In genomic region chr1:132287445-132287844, GRCm38 (mm10) we compare ENCODE assay signal across 16 mouse cellular contexts. TPM values are rescaled to one million over a fixed set of nuclear protein-coding genes. Genes with fewer than 3 reads are reported as not detected.
DNase-seq lines count a peak whose midpoint lies in the region; ATAC-seq and TF ChIP-seq lines count a peak whose summit lies in the region.
"Had no signal": no experiment of that assay in that cellular context is flagged by ENCODE, and none has a peak within 500 bp of the region (broad histone marks: within the 10 kb centered on the region; RNA-seq: fewer than 3 reads in every experiment).

No protein-coding gene starts in this region.

- no peak for ATAC-seq in kidney, embryonic 14.5 days (ENCODE audit: low FRiP score, low TSS enrichment)
- no peak for ATAC-seq in hindbrain, embryonic 13.5 days (ENCODE audit: low FRiP score)

- no peak overlapping the region for H3K4me2 ChIP-seq in kidney, embryonic 14.5 days (replicated peaks; ENCODE audit: low read depth, low read length)
- H3K4me2 ChIP-seq in hindbrain, embryonic 13.5 days: no peak overlapping the region

- peak; percentile 18 for DNase-seq in gastrocnemius, adult 2 months
- DNase-seq in gastrocnemius, postnatal 36 days: no peak
- peak; percentile 22 for DNase-seq in kidney, postnatal 10 days
- peak; percentile 44 for DNase-seq in NIH3T3 (ENCODE audit: low read depth)
- DNase-seq in left cerebral cortex, adult 11 months (ENCODE audit: low spot score): no peak
- DNase-seq in layer of hippocampus, adult 9-10 months (ENCODE audit: low spot score): no peak
- DNase-seq: kidney, adult 11 months; right cerebral cortex, postnatal 4 days had no signal

- H3K36me3 ChIP-seq in kidney, embryonic 14.5 days (ENCODE audit: control insufficient read depth, insufficient read depth, low read length): no peaks in the 10 kb centered on the region
- no peaks in the 10 kb centered on the region for H3K36me3 ChIP-seq in hindbrain, embryonic 13.5 days

- H3K27ac ChIP-seq in gastrocnemius, adult 2 months: no peak overlapping the region
- no peak overlapping the region for H3K27ac ChIP-seq in kidney, embryonic 14.5 days (ENCODE audit: low read depth, low read length)
- H3K27ac ChIP-seq in hindbrain, embryonic 13.5 days: peak overlapping the region; percentile 6

- peaks cover 21% of the 10 kb centered on the region for H3K4me1 ChIP-seq in kidney, embryonic 14.5 days (ENCODE audit: control insufficient read depth, insufficient read depth, low read length)
- peaks cover 71% of the 10 kb centered on the region for H3K4me1 ChIP-seq in hindbrain, embryonic 13.5 days (replicated peaks)

- no peak overlapping the region for H3K9ac ChIP-seq in kidney, embryonic 14.5 days (ENCODE audit: low read depth, low read length)
- no peak overlapping the region for H3K9ac ChIP-seq in hindbrain, embryonic 13.5 days

- no peaks in the 10 kb centered on the region for H3K27me3 ChIP-seq in kidney, embryonic 14.5 days (ENCODE audit: control insufficient read depth, insufficient read depth, low read length)
- H3K27me3 ChIP-seq in hindbrain, embryonic 13.5 days: 0 out of 2 replicates have a peak, but pooled peaks cover 6% of the 10 kb centered on the region
- H3K27me3 ChIP-seq: CH12.LX had no signal

- 56% methylated on average over 2 of the region's 2 CpGs for WGBS in kidney, embryonic 14.5 days
- 74% methylated on average over 2 of the region's 2 CpGs for WGBS in hindbrain, embryonic 13.5 days

- intact Hi-C loops in gastrocnemius, adult 2 months (cut with DNase I): no loop called here
- intact Hi-C loops in gastrocnemius, postnatal 36 days (cut with DNase I): no loop called here

- no peak overlapping the region for H3K4me3 ChIP-seq in gastrocnemius, adult 2 months
- H3K4me3 ChIP-seq in kidney, embryonic 14.5 days (ENCODE audit: low read length): no peak overlapping the region
- H3K4me3 ChIP-seq in hindbrain, embryonic 13.5 days: no peak overlapping the region

- no peaks in the 10 kb centered on the region for H3K9me3 ChIP-seq in kidney, embryonic 14.5 days (ENCODE audit: control insufficient read depth, low read length)
- no peaks in the 10 kb centered on the region for H3K9me3 ChIP-seq in hindbrain, embryonic 13.5 days

- no peak for TF ChIP-seq CTCF in gastrocnemius, adult 2 months (IDR thresholded peaks at IDR 0.05)

RNA-seq across cellular contexts. Expression of gene Klhdc8a, which starts 11.0 kb away (rescaled TPM):
- under 1 TPM; 0.13 to 0.31 TPM for total RNA-seq in gastrocnemius, adult 2 months (2021)
- under 1 TPM; 0.07 to 0.10 TPM for total RNA-seq in gastrocnemius, postnatal 36 days (2021)
- 1.3 and 1.4 TPM in 2 replicates for polyA plus RNA-seq in kidney, embryonic 14.5 days (2014; fragmentation: Nextera tagmentation; extraction: Ambion mirVana)
- polyA plus RNA-seq in hindbrain, embryonic 13.5 days (2015; fragmentation: Nextera tagmentation; extraction: Ambion mirVana): 5.1 and 5.4 TPM in 2 replicates
- total RNA-seq: CH12.LX had no signal
- polyA plus RNA-seq: stomach, embryonic 14.5 days had no signal

RNA-seq across cellular contexts. Expression of gene Nuak2, which starts 28.5 kb away (rescaled TPM):
- under 1 TPM; 0.38 to 0.98 TPM for total RNA-seq in gastrocnemius, adult 2 months (2021)
- under 1 TPM; 0.59 to 0.99 TPM for total RNA-seq in gastrocnemius, postnatal 36 days (2021)
- polyA plus RNA-seq in kidney, embryonic 14.5 days (2014; fragmentation: Nextera tagmentation; extraction: Ambion mirVana): 1.4 and 2.3 TPM in 2 replicates
- 17.6 and 22.5 TPM in 2 replicates for polyA plus RNA-seq in hindbrain, embryonic 13.5 days (2015; fragmentation: Nextera tagmentation; extraction: Ambion mirVana)

RNA-seq across cellular contexts. Expression of gene Gm10188, which starts 57.9 kb away (rescaled TPM):
- not detected for total RNA-seq in gastrocnemius, adult 2 months (2021)
- total RNA-seq in gastrocnemius, postnatal 36 days (2021): not detected
- polyA plus RNA-seq in kidney, embryonic 14.5 days (2014; fragmentation: Nextera tagmentation; extraction: Ambion mirVana): not detected in 2 replicates
- polyA plus RNA-seq in hindbrain, embryonic 13.5 days (2015; fragmentation: Nextera tagmentation; extraction: Ambion mirVana): 0.63 and 0.95 TPM in 2 replicates
- total RNA-seq: CH12.LX; heart, postnatal 14 days; left cerebral cortex, adult 8-10 months; liver, adult 2 months had no signal
- polyA plus RNA-seq: cortical plate, adult 2 months; liver, adult 2 months; stomach, embryonic 14.5 days had no signal

Comparison
In these comparisons a context has a peak if more than half of its experiments do, and no peak if none do; other contexts are left out.
1. DNase-seq: peak in gastrocnemius, adult 2 months (single experiment), kidney, postnatal 10 days (single experiment) and NIH3T3 (single experiment); none in gastrocnemius, postnatal 36 days (0 of 2), left cerebral cortex, adult 11 months (single experiment) and layer of hippocampus, adult 9-10 months (single experiment).